Mouse (Mus musculus): ENCODE results near the gene Dlgap3. TPM values are rescaled to one million over a fixed set of nuclear protein-coding genes. Genes with fewer than 3 reads are reported as not detected.

Gene Dlgap3
- polyA plus RNA-seq, 1 experiment from 2014 or later = 25.1 TPM

DNA sequence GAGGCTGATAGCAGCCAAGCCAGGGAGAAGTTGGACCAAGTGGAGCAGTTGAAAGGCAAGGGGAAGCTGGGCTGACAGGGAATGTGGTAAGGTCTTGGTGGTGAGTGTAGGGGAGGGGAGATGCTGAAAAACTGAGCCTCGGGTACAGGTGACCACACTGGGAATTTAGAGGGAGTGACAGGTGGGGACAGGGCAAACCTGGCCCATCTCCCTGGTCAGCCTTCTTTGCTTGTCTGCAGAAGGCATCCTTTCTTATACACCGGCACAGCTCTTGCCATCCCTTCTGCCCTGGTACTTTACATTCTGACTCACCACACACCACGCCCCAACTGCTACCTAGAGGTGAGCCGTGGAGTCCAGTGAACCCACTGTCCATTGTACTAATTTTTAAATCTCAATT is 54.8 kb downstream of the Dlgap3 start:
- H3K4me1 ChIP-seq = peaks cover 7% of the 10 kb centered on the region; the same call in 1 of the 2 replicates
- no peak overlapping the region for H3K4me2 ChIP-seq
- H3K36me3 ChIP-seq = no peaks in the 10 kb centered on the region
- no peak overlapping the region for H3K9ac ChIP-seq (replicated peaks)
- H3K9me3 ChIP-seq (replicated peaks) = no peaks in the 10 kb centered on the region
- ATAC-seq (ENCODE audit: low FRiP score) = no peak
- peaks cover 11% of the 10 kb centered on the region for H3K27me3 ChIP-seq (replicated peaks)
- no peak overlapping the region for H3K27ac ChIP-seq (replicated peaks)
- H3K4me3 ChIP-seq (replicated peaks) = no peak overlapping the region
- WGBS = 62% methylated on average over 4 of the region's 4 CpGs

DNA sequence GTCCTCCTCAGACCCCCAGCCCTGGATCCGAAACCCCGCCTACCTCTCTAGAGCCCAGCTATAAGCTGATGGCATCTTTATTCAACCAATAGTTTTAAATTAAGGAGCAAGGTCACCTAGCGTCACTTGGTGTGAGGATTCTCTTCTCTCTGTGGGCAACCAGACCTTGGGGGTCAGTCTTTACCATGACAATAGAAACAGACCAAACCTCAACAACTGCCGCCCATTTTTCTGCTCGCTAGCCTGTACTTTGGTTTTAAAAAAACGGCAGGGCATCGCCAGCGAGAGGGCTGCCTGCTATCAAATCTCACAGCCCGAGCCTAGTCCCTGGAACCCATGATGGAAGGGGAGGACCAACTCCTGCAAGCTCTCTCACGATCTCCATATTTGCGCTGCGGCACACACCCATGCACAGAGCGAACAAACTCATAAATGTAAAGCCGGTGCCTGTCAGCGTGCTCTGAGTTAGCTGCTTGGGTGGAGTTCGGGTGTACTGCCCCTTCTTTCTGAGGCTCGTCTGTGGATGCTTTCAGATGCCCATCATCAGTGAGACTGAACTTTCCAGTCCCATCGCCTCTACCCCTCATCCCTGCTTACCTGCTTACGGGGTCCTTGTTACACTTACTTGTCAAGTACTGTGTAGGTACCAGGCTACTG is 55.6 kb downstream of the Dlgap3 start:
- peaks cover 7% of the 10 kb centered on the region; the same call in 1 of the 2 replicates for H3K4me1 ChIP-seq
- no peaks in the 10 kb centered on the region for H3K9me3 ChIP-seq (replicated peaks)
- peaks cover 11% of the 10 kb centered on the region for H3K27me3 ChIP-seq (replicated peaks)
- H3K4me3 ChIP-seq (replicated peaks) = no peak overlapping the region
- no peak overlapping the region for H3K27ac ChIP-seq (replicated peaks)
- no peak for ATAC-seq (ENCODE audit: low FRiP score)
- no peak overlapping the region for H3K4me2 ChIP-seq
- H3K36me3 ChIP-seq = no peaks in the 10 kb centered on the region
- WGBS = 17% methylated on average over 19 of the region's 19 CpGs
- no peak overlapping the region for H3K9ac ChIP-seq (replicated peaks)

DNA sequence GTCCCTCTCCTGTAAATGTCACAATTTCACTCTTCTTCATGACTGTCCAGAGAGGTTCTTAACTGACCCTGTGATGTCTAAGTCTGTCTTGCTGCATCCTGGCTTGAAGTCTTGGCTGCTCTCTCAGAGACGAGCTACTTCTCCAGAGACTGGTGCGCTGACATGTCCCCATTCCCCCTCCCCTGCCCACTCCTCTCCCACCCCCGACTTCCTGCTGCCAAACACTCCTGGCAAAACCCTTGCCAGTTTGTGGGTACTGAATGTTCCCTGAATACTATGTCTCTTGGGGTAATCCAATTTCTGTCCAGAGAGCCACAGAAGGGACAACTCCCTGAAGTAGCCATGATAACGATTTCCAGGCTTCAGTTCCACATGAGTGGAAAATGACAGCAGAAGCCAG is 57.1 kb downstream of the Dlgap3 start:
- H3K27me3 ChIP-seq (replicated peaks) = peaks cover 11% of the 10 kb centered on the region
- no peaks in the 10 kb centered on the region for H3K9me3 ChIP-seq (replicated peaks)
- 37% methylated on average over 4 of the region's 4 CpGs for WGBS
- H3K9ac ChIP-seq (replicated peaks) = no peak overlapping the region
- no peak overlapping the region for H3K4me3 ChIP-seq (replicated peaks)
- no peak overlapping the region for H3K4me2 ChIP-seq
- peaks cover 9% of the 10 kb centered on the region; the same call in 1 of the 2 replicates for H3K4me1 ChIP-seq
- no peaks in the 10 kb centered on the region for H3K36me3 ChIP-seq
- no peak overlapping the region for H3K27ac ChIP-seq (replicated peaks)
- ATAC-seq (ENCODE audit: low FRiP score) = no peak

DNA sequence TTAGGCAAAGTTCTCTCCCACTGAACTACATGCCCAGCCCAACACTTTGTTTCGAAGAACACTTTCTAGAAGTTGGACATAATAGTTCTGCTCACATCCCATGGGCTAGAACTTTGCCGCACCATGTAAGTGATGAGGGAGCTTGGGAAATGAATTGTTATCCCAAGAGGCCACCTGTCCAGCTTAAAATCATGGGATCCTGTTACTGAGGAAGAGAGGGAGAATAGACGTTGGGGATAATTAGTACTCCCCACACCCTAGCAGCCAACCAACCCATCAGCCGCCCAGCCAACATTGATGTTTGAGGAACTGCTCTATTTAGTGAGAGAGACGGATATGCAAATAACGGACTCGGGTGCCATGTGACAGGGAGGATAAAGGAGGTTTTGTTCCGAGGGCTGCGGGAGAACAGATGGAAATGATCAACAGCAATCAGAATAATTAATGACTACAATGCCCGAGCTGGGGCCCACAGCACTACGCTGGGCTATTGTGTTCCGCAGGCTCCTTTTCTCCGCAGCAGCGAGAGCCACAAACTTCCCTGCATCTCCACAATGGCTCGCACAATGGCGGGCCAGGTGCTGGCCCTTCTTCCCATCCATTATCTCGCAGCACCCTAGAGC is 58.2 kb downstream of the Dlgap3 start:
- no peak overlapping the region for H3K9ac ChIP-seq (replicated peaks)
- no peak for ATAC-seq (ENCODE audit: low FRiP score)

DNA sequence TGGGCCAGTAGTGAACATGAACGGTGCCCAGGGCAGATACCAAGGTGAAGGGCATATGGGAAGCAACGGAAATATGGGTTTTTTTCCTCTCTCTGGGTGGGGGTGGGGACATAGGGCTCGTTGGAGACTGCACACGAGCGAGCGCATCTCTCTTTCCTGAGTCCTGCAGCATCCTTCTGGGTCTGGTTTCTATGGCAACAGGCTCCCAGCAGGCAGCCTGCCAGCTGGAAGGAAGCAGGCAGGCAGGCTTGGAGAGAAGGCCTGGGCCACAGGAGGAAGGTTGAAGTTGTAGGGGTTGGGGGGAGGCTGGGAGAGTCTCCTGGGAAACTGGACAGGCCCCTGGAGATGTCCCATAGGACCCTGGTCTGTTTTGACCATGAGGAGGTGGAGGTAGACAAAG is 63.0 kb downstream of the Dlgap3 start:
- H3K36me3 ChIP-seq = no peaks in the 10 kb centered on the region
- peak overlapping the region; percentile 40 for H3K4me2 ChIP-seq
- H3K9me3 ChIP-seq (replicated peaks) = no peaks in the 10 kb centered on the region
- peak overlapping the region; percentile 81 for H3K27ac ChIP-seq (replicated peaks)
- no peak overlapping the region for H3K9ac ChIP-seq (replicated peaks)
- 8% methylated on average over 6 of the region's 6 CpGs for WGBS
- no peak overlapping the region for H3K4me3 ChIP-seq (replicated peaks)
- H3K27me3 ChIP-seq (replicated peaks) = no peaks in the 10 kb centered on the region
- peak; percentile 69 for ATAC-seq (ENCODE audit: low FRiP score)
- peaks cover 47% of the 10 kb centered on the region for H3K4me1 ChIP-seq

More for the DNA sequence above, 58.2 kb downstream of the Dlgap3 start:
- Histone ChIP-seq H3K9me3 (replicated peaks) (no peaks in the 10 kb centered on the region), H3K4me1 (peaks cover 20% of the 10 kb centered on the region), H3K4me3 (replicated peaks) (no peak overlapping the region), H3K4me2 (no peak overlapping the region), H3K27me3 (replicated peaks) (peaks cover 11% of the 10 kb centered on the region), H3K27ac (replicated peaks) (no peak overlapping the region), H3K36me3 (no peaks in the 10 kb centered on the region)
- WGBS = 14% methylated on average over 17 of the region's 17 CpGs

DNA sequence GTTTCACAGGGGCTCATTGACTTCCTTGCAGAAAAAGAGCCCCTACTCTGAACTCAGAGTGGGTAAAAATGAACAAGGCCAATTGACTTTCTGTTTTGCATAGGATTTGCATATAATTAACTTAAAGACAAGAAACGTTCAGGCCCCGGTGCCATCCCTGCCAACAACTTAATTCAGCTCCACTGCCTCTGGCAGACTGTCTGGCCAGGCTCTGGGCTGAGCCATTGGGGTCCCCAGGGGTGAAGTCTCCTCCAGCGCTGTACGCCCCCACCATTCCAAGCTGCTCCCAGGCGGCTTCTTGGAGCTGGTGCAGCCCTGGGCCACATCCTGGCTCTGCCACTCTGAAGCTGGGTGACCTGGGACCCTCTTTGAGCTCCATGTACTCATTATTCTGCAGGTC is 63.5 kb downstream of the Dlgap3 start:
- H3K4me2 ChIP-seq = peak overlapping the region; percentile 40
- H3K4me3 ChIP-seq (replicated peaks) = no peak overlapping the region
- peak; percentile 64 for ATAC-seq (ENCODE audit: low FRiP score)
- peak overlapping the region; percentile 81 for H3K27ac ChIP-seq (replicated peaks)
- 22% methylated on average over 5 of the region's 5 CpGs for WGBS
- H3K9ac ChIP-seq (replicated peaks) = no peak overlapping the region
- no peaks in the 10 kb centered on the region for H3K27me3 ChIP-seq (replicated peaks)
- H3K4me1 ChIP-seq = peaks cover 42% of the 10 kb centered on the region
- H3K36me3 ChIP-seq = no peaks in the 10 kb centered on the region
- no peaks in the 10 kb centered on the region for H3K9me3 ChIP-seq (replicated peaks)

DNA sequence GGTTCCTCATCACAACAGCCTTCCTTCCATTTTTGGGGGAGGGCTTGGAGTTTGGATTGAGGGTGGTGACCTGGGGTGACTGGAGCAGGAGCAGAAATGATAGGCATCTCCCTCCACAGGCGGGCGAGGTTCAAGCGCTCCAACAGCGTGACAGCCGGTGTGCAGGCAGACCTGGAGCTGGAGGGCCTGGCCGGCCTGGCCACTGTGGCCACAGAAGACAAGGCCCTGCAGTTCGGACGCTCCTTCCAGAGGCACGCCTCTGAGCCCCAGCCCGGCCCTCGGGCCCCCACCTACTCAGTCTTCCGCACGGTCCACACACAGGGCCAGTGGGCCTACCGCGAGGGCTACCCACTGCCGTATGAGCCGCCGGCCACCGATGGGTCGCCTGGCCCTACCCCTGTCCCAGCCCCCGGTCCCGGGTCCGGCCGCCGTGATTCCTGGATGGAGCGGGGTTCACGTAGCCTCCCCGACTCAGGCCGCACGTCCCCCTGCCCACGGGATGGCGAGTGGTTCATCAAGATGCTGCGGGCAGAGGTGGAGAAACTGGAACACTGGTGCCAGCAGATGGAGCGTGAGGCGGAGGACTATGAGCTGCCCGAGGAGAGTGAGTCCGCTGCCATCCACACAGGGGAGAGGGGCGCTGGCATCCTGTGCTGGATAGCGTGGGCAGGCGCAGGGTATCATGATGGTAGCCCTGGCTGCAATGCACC is 64.6 kb downstream of the Dlgap3 start:
- Histone ChIP-seq H3K4me3 (replicated peaks) (no peak overlapping the region), H3K36me3 (no peaks in the 10 kb centered on the region), H3K9me3 (replicated peaks) (no peaks in the 10 kb centered on the region), H3K27ac (replicated peaks) (peak overlapping the region; percentile 81), H3K4me1 (peaks cover 40% of the 10 kb centered on the region), H3K27me3 (replicated peaks) (no peaks in the 10 kb centered on the region), H3K9ac (replicated peaks) (no peak overlapping the region), H3K4me2 (no peak overlapping the region)
- ATAC-seq (ENCODE audit: low FRiP score) = no peak
- 90% methylated on average over 39 of the region's 40 CpGs for WGBS

DNA sequence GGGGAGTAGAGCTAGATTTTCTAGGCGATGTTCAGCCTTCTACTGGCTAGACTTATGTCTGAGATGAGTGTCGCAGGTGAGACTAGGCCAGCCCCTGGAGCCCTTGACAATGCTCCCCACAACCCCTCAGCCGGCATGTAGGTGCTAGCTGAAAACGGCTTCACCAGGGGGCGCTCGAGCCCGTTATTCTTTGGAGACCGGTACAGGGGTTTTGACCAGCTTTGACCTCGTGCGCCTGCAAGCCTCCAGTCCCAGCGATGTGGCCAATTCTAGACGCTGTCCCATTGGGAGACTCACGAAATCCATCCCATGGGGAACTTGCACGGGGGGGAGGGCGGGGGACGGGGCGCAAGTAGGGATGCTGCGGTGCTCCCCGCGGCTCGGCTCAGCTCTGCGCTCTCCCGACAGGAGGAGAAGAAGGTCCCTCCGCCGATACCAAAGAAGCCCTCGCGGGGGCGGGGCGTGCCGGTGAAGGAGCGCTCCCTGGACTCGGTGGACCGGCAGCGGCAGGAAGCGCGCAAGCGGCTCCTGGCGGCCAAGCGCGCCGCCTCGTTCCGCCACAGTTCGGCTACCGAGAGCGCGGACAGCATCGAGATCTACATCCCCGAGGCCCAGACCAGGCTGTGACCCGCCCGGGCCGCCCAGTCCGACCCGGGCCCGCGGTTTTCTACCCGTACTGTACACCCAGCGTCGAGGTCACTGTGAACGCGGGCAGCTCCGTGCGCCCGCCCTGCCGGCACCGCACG is 66.9 kb downstream of the Dlgap3 start:
- H3K27ac ChIP-seq (replicated peaks) = peak overlapping the region; percentile 87
- no peaks in the 10 kb centered on the region for H3K36me3 ChIP-seq
- H3K9ac ChIP-seq (replicated peaks) = peak overlapping the region; percentile 62
- H3K4me2 ChIP-seq = peak overlapping the region; percentile 97
- under 1% methylated on average over 57 of the region's 67 CpGs for WGBS
- H3K4me3 ChIP-seq (replicated peaks) = peak overlapping the region; percentile 50
- no peaks in the 10 kb centered on the region for H3K9me3 ChIP-seq (replicated peaks)
- peak; percentile 65; the same call in 1 of the 2 replicates for ATAC-seq (ENCODE audit: low FRiP score)
- peaks cover 40% of the 10 kb centered on the region for H3K4me1 ChIP-seq
- no peaks in the 10 kb centered on the region for H3K27me3 ChIP-seq (replicated peaks)

DNA sequence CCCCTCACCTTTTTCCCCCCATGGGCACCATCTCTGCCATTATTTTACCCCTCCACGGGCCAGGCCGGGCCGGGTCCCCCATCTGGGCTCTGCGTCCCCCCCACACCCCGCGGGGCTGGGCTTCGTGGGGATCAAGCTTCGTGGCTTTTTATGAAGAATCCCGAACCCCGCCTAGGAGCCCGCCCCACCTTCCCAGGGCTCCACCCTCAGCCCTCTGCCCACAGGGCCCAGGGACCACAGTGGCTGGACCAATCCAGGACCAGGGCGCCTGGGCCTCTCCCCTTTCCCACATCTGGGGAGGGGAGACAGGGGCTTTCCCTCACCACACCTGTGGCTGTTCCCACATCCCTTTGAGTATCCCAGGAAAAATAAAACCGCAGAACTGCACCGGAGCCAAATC is 67.6 kb downstream of the Dlgap3 start:
- Histone ChIP-seq H3K36me3 (no peaks in the 10 kb centered on the region), H3K27me3 (replicated peaks) (no peaks in the 10 kb centered on the region), H3K4me3 (replicated peaks) (peak overlapping the region; percentile 50), H3K9me3 (replicated peaks) (no peaks in the 10 kb centered on the region), H3K9ac (replicated peaks) (peak overlapping the region; percentile 62), H3K27ac (replicated peaks) (peak overlapping the region; percentile 87), H3K4me2 (peak overlapping the region; percentile 97), H3K4me1 (peaks cover 33% of the 10 kb centered on the region)
- no peak for ATAC-seq (ENCODE audit: low FRiP score)
- 2% methylated on average over 14 of the region's 14 CpGs for WGBS

DNA sequence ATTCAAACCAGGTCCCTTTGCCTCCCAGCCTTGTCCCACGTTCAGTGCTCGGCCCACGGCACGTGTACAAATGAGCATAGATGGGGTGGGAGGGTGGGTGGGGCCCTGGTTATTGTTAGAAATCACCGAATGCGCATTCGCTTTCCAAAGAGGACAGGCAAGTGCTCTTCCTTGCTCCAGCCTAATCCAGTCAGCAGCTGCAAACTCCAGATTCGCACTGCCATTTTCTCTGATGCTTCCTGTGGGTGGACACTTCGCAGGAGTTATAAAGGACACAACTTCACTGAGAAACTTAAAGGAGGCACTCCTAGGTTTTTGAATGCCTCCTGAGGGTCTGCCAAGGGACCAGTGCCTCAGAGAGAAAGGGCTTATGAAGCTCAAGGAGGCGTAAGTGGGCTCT is 68.3 kb downstream of the Dlgap3 start:
- 53% methylated on average over 10 of the region's 10 CpGs for WGBS
- no peak overlapping the region for H3K4me2 ChIP-seq

DNA sequence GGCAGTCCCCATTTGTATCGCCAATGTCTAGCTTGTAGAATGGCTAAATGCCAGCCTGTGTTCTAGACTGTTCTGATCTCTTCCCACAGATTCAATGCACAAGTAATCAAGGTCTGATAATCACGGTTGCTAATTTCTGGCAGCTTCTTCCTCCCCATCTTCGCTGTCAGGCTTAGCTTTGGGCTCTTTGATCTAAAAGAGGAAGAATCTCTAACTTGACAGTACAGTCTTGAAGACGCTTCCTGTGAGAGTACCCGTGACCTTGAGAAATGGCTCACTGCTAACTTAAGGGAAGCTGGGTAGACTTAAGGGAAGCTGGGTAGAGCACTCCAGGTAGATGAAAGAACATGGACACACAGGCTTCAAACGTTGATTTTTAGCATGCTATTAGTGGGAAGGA is 73.7 kb downstream of the Dlgap3 start:
- WGBS = 59% methylated on average over 6 of the region's 6 CpGs
- peaks cover 9% of the 10 kb centered on the region for H3K36me3 ChIP-seq
- no peak overlapping the region for H3K27ac ChIP-seq (replicated peaks)
- no peak overlapping the region for H3K4me3 ChIP-seq (replicated peaks)
- no peak for ATAC-seq (ENCODE audit: low FRiP score)
- H3K9me3 ChIP-seq (replicated peaks) = no peaks in the 10 kb centered on the region
- peaks cover 18% of the 10 kb centered on the region for H3K4me1 ChIP-seq
- H3K27me3 ChIP-seq (replicated peaks) = no peaks in the 10 kb centered on the region
- no peak overlapping the region for H3K4me2 ChIP-seq
- H3K9ac ChIP-seq (replicated peaks) = no peak overlapping the region

More for the DNA sequence above, 68.3 kb downstream of the Dlgap3 start:
- Histone ChIP-seq H3K4me3 (replicated peaks) (no peak overlapping the region), H3K27ac (replicated peaks) (no peak overlapping the region), H3K27me3 (replicated peaks) (no peaks in the 10 kb centered on the region), H3K36me3 (no peaks in the 10 kb centered on the region), H3K9ac (replicated peaks) (no peak overlapping the region), H3K4me1 (peaks cover 27% of the 10 kb centered on the region), H3K9me3 (replicated peaks) (no peaks in the 10 kb centered on the region)
- no peak for ATAC-seq (ENCODE audit: low FRiP score)

Data from neural tube, embryonic 15.5 days (tissue).